Mouse (Mus musculus) R1 (cell line): ENCODE results near the gene Procr.
A peak's percentile ranks its signal among the peaks of the same experiment; 100 is the strongest.

Experiments used
- DNase-seq: peaks from one replicate; pipeline ENCODE4 v3.0.0-alpha.2; 2018; ENCODE audit warnings: low read depth, low spot score

Procr gene

GRCm38 (mm10) chr2:155755746-155756145, 4.8 kb downstream of the Procr start:
- peak; percentile 83 for DNase-seq

GRCm38 (mm10) chr2:155756855-155757566, 6.1 kb downstream of the Procr start:
- DNase-seq: peak; percentile 59

GRCm38 (mm10) chr2:155764679-155765418, 13.9 kb downstream of the Procr start:
- DNase-seq: peak; percentile 73

GRCm38 (mm10) chr2:155773664-155774063, 22.7 kb downstream of the Procr start:
- DNase-seq: no peak

- no peak for DNase-seq
Measured at GRCm38 (mm10) chr2:155774261-155774926, 23.5 kb downstream of the Procr start.

GRCm38 (mm10) chr2:155774927-155775684, 24.2 kb downstream of the Procr start, which contains the start of gene Mmp24:
Mmp24 (plus strand) TSS chr2:155775342.
- DNase-seq: peak; percentile 32

GRCm38 (mm10) chr2:155775685-155776263, 24.9 kb downstream of the Procr start:
- DNase-seq: peak; percentile 59

- DNase-seq: no peak
Measured at GRCm38 (mm10) chr2:155776824-155777687, 26.1 kb downstream of the Procr start.

GRCm38 (mm10) chr2:155777688-155777985, 26.7 kb downstream of the Procr start:
- no peak for DNase-seq

GRCm38 (mm10) chr2:155778004-155778403, 27.1 kb downstream of the Procr start:
- no peak for DNase-seq

GRCm38 (mm10) chr2:155779066-155779465, 28.1 kb downstream of the Procr start:
- no peak for DNase-seq

- no peak for DNase-seq
Measured at GRCm38 (mm10) chr2:155779506-155779905, 28.6 kb downstream of the Procr start.

GRCm38 (mm10) chr2:155784534-155784933, 33.6 kb downstream of the Procr start:
- DNase-seq: no peak

GRCm38 (mm10) chr2:155786905-155787304, 36.0 kb downstream of the Procr start:
- DNase-seq: no peak

GRCm38 (mm10) chr2:155787949-155788931, 37.3 kb downstream of the Procr start:
- DNase-seq: no peak

- DNase-seq: no peak
Measured at GRCm38 (mm10) chr2:155792899-155793298, 42.0 kb downstream of the Procr start.

- DNase-seq: no peak
Measured at GRCm38 (mm10) chr2:155794674-155795445, 43.9 kb downstream of the Procr start.

GRCm38 (mm10) chr2:155798613-155799012, 47.7 kb downstream of the Procr start:
- DNase-seq: no peak
